Mouse (Mus musculus) CH12.LX (cell line): ENCODE measurements at regions not wholly inside any gene's neighbourhood (a gene's known extent, or its start where the extent isn't known, plus 50 kb on each side); places are given as distances from the start of the nearest gene placed in this dataset.

Experiments used
- DNase-seq: peaks from one replicate; pipeline ENCODE4 v3.0.0-alpha.2; 2013; ENCODE audit errors: extremely low read depth
- H3K27ac ChIP-seq: 2 replicates; pipeline ENCODE4 v1.5.1; 2012; ENCODE audit warnings: low read depth, mild to moderate bottlenecking, control low read depth, moderate library complexity; ENCODE audit not compliant: insufficient read depth
- H3K27me3 ChIP-seq: replicated peaks from 2 replicates; pipeline ENCODE3; 2012; ENCODE audit warnings: inconsistent platforms
- H3K36me3 ChIP-seq, 2 experiments: replicated peaks in 1 of 2; 2 replicates each; pipeline versions ENCODE3 to v1.6.1; 2012; ENCODE audit warnings: inconsistent platforms in 1 of 2, low read length in 1 of 2, mild to moderate bottlenecking in 1 of 2, mixed read lengths in 1 of 2, moderate library complexity in 1 of 2; ENCODE audit not compliant: control insufficient read depth in 1 of 2, insufficient read depth in 1 of 2
- H3K4me1 ChIP-seq, 2 experiments: 2 replicates each; pipeline ENCODE4 v1.6.1; 2012; ENCODE audit warnings: inconsistent platforms in 1 of 2, moderate library complexity in 1 of 2; ENCODE audit not compliant: insufficient read depth in 2 of 2, control insufficient read depth in 1 of 2
- H3K4me2 ChIP-seq: 2 replicates; pipeline ENCODE4 v1.6.1; 2012; ENCODE audit warnings: low read depth, mild to moderate bottlenecking, control low read depth; ENCODE audit not compliant: poor library complexity, insufficient read depth, severe bottlenecking
- H3K4me3 ChIP-seq, 3 experiments: fragments of 150-350 bp in 1 of 3; sonication (generic) in 1 of 3; replicated peaks in 1 of 3; 2 replicates each; pipeline versions ENCODE3 to v1.5.1; 2011 to 2012; ENCODE audit warnings: low read depth in 2 of 3, low read length in 2 of 3, mild to moderate bottlenecking in 2 of 3, moderate library complexity in 2 of 3, control low read depth in 1 of 3, improper control_type of control experiment in 1 of 3, inconsistent platforms in 1 of 3, mixed read lengths in 1 of 3; ENCODE audit not compliant: poor library complexity in 1 of 3
- H3K79me2 ChIP-seq: replicated peaks from 2 replicates; pipeline ENCODE4 v1.6.1; 2012; ENCODE audit warnings: mild to moderate bottlenecking, moderate library complexity; ENCODE audit not compliant: control insufficient read depth, poor library complexity, insufficient read depth, severe bottlenecking; ENCODE audit errors: extremely low read depth
- H3K9ac ChIP-seq: 2 replicates; pipeline ENCODE4 v1.6.1; 2012; ENCODE audit warnings: low read depth, mild to moderate bottlenecking, control low read depth, moderate library complexity; ENCODE audit not compliant: insufficient read depth
- H3K9me3 ChIP-seq: replicated peaks from 2 replicates; pipeline ENCODE3; 2012; ENCODE audit warnings: low read length, inconsistent platforms, mixed read lengths
- BHLHE40 ChIP-seq: IDR thresholded peaks from 2 replicates; pipeline ENCODE4 v1.6.1; 2011; ENCODE audit warnings: mild to moderate bottlenecking, low read depth, low read length, improper control_type of control experiment
- CHD2 ChIP-seq: IDR thresholded peaks from 2 replicates; pipeline ENCODE4 v1.6.1; 2011; ENCODE audit warnings: low read length, improper control_type of control experiment
- CTCF ChIP-seq, 2 experiments: IDR thresholded peaks in 1 of 2; conservative IDR thresholded peaks in 1 of 2; 2 replicates each; pipeline ENCODE4 v1.5.1; 2011 to 2012; ENCODE audit warnings: low read depth in 2 of 2, low read length in 2 of 2, improper control_type of control experiment in 1 of 2, inconsistent platforms in 1 of 2, mild to moderate bottlenecking in 1 of 2, moderate library complexity in 1 of 2
- E2F4 ChIP-seq: IDR thresholded peaks from 2 replicates; pipeline ENCODE4 v1.6.1; 2011; ENCODE audit warnings: low read depth, low read length, improper control_type of control experiment; ENCODE audit not compliant: insufficient replicate concordance
- ELF1 ChIP-seq: IDR thresholded peaks from 2 replicates; pipeline ENCODE4 v1.6.1; 2014; ENCODE audit warnings: low read depth, mild to moderate bottlenecking, inconsistent platforms, low read length, improper control_type of control experiment
- EP300 ChIP-seq: IDR thresholded peaks from 2 replicates; pipeline ENCODE4 v1.6.1; 2011; ENCODE audit warnings: low read length, improper control_type of control experiment
- ETS1 ChIP-seq: conservative IDR thresholded peaks from 2 replicates; pipeline ENCODE4 v1.6.1; 2012; ENCODE audit warnings: low read depth, mild to moderate bottlenecking, inconsistent platforms, low read length, improper control_type of control experiment, moderate library complexity
- GABPA ChIP-seq: IDR thresholded peaks from 2 replicates; pipeline ENCODE4 v1.6.1; 2012; ENCODE audit warnings: low read depth, low read length, improper control_type of control experiment, inconsistent platforms; ENCODE audit not compliant: insufficient replicate concordance
- HCFC1 ChIP-seq: IDR thresholded peaks from 2 replicates; pipeline ENCODE4 v1.6.1; 2012; ENCODE audit warnings: low read depth, mild to moderate bottlenecking, inconsistent platforms, low read length, improper control_type of control experiment
- JUN ChIP-seq: IDR thresholded peaks from 2 replicates; pipeline ENCODE4 v1.6.1; 2011; ENCODE audit warnings: low read depth, mild to moderate bottlenecking, low read length, improper control_type of control experiment, moderate library complexity; ENCODE audit not compliant: insufficient read depth
- JUND ChIP-seq: conservative IDR thresholded peaks from 2 replicates; pipeline ENCODE4 v1.6.1; 2011; ENCODE audit warnings: low read depth, low read length, improper control_type of control experiment
- KAT2A ChIP-seq: IDR thresholded peaks from 2 replicates; pipeline ENCODE4 v1.6.1; 2012; ENCODE audit warnings: low read length, improper control_type of control experiment, inconsistent platforms; ENCODE audit not compliant: insufficient replicate concordance
- MAFK ChIP-seq: IDR thresholded peaks from 2 replicates; pipeline ENCODE4 v1.6.1; 2011; ENCODE audit warnings: low read length, improper control_type of control experiment; ENCODE audit not compliant: insufficient replicate concordance
- MAX ChIP-seq: IDR thresholded peaks from 2 replicates; pipeline ENCODE4 v1.6.1; 2011; ENCODE audit warnings: low read length, improper control_type of control experiment
- MEF2A ChIP-seq: IDR thresholded peaks from 2 replicates; pipeline ENCODE4 v1.6.1; 2014; ENCODE audit warnings: low read depth, mild to moderate bottlenecking, inconsistent platforms, low read length, improper control_type of control experiment, borderline replicate concordance
- MXI1 ChIP-seq: IDR thresholded peaks from 2 replicates; pipeline ENCODE4 v1.6.1; 2011; ENCODE audit warnings: mild to moderate bottlenecking, low read depth, low read length, improper control_type of control experiment
- PAX5 ChIP-seq: IDR thresholded peaks from 2 replicates; pipeline ENCODE4 v1.6.1; 2012; ENCODE audit warnings: low read length, inconsistent platforms, mixed read lengths
- RAD21 ChIP-seq: IDR thresholded peaks from 2 replicates; pipeline ENCODE4 v1.6.1; 2011; ENCODE audit warnings: low read depth, mild to moderate bottlenecking, low read length, improper control_type of control experiment, moderate library complexity
- RCOR1 ChIP-seq: conservative IDR thresholded peaks from 2 replicates; pipeline ENCODE4 v1.6.1; 2012; ENCODE audit warnings: low read depth, mild to moderate bottlenecking, inconsistent platforms, low read length, improper control_type of control experiment
- SIN3A ChIP-seq: IDR thresholded peaks from 2 replicates; pipeline ENCODE4 v1.6.1; 2012; ENCODE audit warnings: low read length, improper control_type of control experiment, inconsistent platforms
- SMC3 ChIP-seq: IDR thresholded peaks from 2 replicates; pipeline ENCODE4 v1.6.1; 2011; ENCODE audit warnings: low read depth, low read length, improper control_type of control experiment
- USF1 ChIP-seq: IDR thresholded peaks from 2 replicates; pipeline ENCODE4 v1.6.1; 2014; ENCODE audit warnings: low read depth, mild to moderate bottlenecking, inconsistent platforms, low read length, improper control_type of control experiment
- USF2 ChIP-seq: conservative IDR thresholded peaks from 2 replicates; pipeline ENCODE4 v1.6.1; 2011; ENCODE audit warnings: low read depth, low read length, improper control_type of control experiment
- ZC3H11A ChIP-seq: IDR thresholded peaks from 2 replicates; pipeline ENCODE4 v1.6.1; 2012; ENCODE audit warnings: low read depth, mild to moderate bottlenecking, inconsistent platforms, low read length, improper control_type of control experiment
- ZKSCAN1 ChIP-seq: IDR thresholded peaks from 2 replicates; pipeline ENCODE4 v1.6.1; 2012; ENCODE audit warnings: low read depth, inconsistent platforms, low read length, improper control_type of control experiment, borderline replicate concordance
- ZNF384 ChIP-seq: IDR thresholded peaks from 2 replicates; pipeline ENCODE4 v1.6.1; 2012; ENCODE audit warnings: low read depth, low read length, improper control_type of control experiment, inconsistent platforms
- dilution Hi-C: fragments of 300-500 bp; cut with MboI; formaldehyde crosslinking; loops from 2 replicates; pipeline ENCODE4 v1.14.3; 2020; ENCODE audit warnings: low sequenced_read_pairs; ENCODE audit not compliant: extremely low pct_unique_long_range_greater_than_20kb, extremely low pct_ligation_motif_present
- in situ Hi-C: fragments of 300-500 bp; cut with MboI; formaldehyde crosslinking; loops from 3 replicates; pipeline ENCODE4 v1.14.3; 2019; ENCODE audit warnings: low sequenced_read_pairs, low pct_ligation_motif_present, low pct_unique_long_range_greater_than_20kb, mixed read lengths

GRCm38 (mm10) chr16:39881525-39881924 lies 102.6 kb upstream of the Lsamp start:
- TF ChIP-seq ZC3H11A (no peak), BHLHE40 (no peak), EP300 (no peak), USF1 (no peak), JUND (no peak), CHD2 (no peak), GABPA (no peak), MAX (no peak), RAD21 (no peak), E2F4 (no peak), JUN (no peak), ZKSCAN1 (no peak), CTCF (conservative IDR thresholded peaks at IDR 0.05 in 1 of 2, IDR thresholded peaks at IDR 0.05 in 1 of 2; ENCODE audit: low read depth in 2 of 2, low read length in 2 of 2) (no peak), MEF2A (no peak), ZNF384 (no peak), MAFK (no peak), PAX5 (no peak), ELF1 (no peak), HCFC1 (no peak), RCOR1 (no peak)
- H3K4me2 ChIP-seq, result no peak overlapping the region
- H3K9ac ChIP-seq, result no peak overlapping the region
- H3K27ac ChIP-seq, result no peak overlapping the region
- in situ Hi-C loops, result no loop called here
- peaks cover 38% of the 10 kb centered on the region for H3K9me3 ChIP-seq
- DNase-seq, result no peak
- H3K4me3 ChIP-seq, result no peak overlapping the region
- dilution Hi-C loops, result no loop called here
- H3K36me3 ChIP-seq, result no peaks in the 10 kb centered on the region
- no peaks in the 10 kb centered on the region for H3K27me3 ChIP-seq
- H3K4me1 ChIP-seq, result no peaks in the 10 kb centered on the region
- no peaks in the 10 kb centered on the region for H3K79me2 ChIP-seq

- Histone ChIP-seq H3K27ac (no peak overlapping the region), H3K79me2 (no peaks in the 10 kb centered on the region), H3K9me3 (peaks cover 20% of the 10 kb centered on the region), H3K9ac (no peak overlapping the region), H3K36me3 (no peaks in the 10 kb centered on the region), H3K4me1 (no peaks in the 10 kb centered on the region), H3K4me2 (no peak overlapping the region), H3K27me3 (no peaks in the 10 kb centered on the region), H3K4me3 (no peak overlapping the region)
- in situ Hi-C loops, result no loop called here
- no peak for DNase-seq
- TF ChIP-seq JUN, result no peak
- no peak for TF ChIP-seq ELF1
- TF ChIP-seq KAT2A, result no peak
- TF ChIP-seq MAFK, result no peak
- TF ChIP-seq SMC3, result no peak
- no peak for TF ChIP-seq SIN3A
- no peak for TF ChIP-seq MAX
- TF ChIP-seq MXI1, result no peak
- TF ChIP-seq USF2, result no peak
- no peak for TF ChIP-seq USF1
- no peak for TF ChIP-seq RCOR1
- TF ChIP-seq HCFC1, result no peak
- TF ChIP-seq ETS1, result no peak
- dilution Hi-C loops, result no loop called here
These were observed 96.2 kb upstream of the Lsamp start for GRCm38 (mm10) chr16:39887944-39888343.
